Mouse (Mus musculus) embryo, embryonic 9.5 days (tissue): Measurements from ENCODE around the gene Ntn4.

Source experiments
- DNase-seq: peaks from one replicate; pipeline ENCODE4 v3.0.0-alpha.2; 2017; ENCODE audit errors: extremely low spot score

The Ntn4 gene

DNA sequence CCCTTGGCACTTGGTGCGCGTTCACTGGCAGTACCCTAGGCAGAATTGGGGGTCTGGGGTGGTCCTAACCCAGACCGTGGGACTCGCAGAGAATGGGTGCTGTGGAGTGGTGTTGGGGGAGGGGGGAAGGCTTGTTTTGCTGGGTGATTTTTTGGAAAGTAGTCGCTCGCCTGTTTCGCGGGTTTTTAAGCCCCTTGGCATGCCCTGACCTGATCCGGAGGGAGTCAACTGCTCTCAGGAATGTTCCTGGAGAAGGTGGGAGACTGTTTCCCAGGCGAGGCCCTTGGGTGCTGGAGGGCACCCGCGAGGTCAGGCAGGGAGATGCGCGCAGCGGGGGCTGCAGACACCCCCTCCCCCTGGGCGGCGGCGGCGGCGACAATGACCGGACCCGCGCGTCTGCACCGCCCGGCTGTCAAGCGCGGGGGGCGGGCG is at the start of gene Ntn4:
TSS of gene Ntn4 (plus strand) at position 161 of the 432 bp plus-strand sequence.
- DNase-seq = no peak

- DNase-seq = no peak
Measured at GRCm38 (mm10) chr10:93592456-93592855, 48.0 kb upstream of the Ntn4 start.

DNA sequence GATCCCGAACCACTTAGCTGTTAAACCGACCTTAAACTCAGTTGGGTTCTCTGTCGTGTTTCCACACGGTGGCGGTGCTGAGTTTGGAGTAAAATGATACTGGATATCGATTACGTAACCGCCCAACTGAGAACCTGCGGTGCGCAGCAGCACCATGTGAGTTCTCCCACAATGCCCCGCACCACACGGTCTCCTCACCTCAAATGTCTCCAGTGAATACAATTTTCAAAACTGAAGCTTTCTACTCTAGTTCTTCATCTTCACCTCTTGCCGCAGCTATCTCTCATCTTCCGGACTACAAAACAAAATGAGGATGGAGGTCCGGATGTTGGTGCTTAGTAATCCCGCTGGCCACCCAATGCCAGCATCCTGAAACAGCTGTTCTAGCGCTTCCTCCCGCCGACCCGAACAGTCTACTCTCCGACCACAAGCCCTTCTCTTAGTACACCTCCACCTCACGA is 46.4 kb upstream of the Ntn4 start:
- peak; percentile 80 for DNase-seq

DNA sequence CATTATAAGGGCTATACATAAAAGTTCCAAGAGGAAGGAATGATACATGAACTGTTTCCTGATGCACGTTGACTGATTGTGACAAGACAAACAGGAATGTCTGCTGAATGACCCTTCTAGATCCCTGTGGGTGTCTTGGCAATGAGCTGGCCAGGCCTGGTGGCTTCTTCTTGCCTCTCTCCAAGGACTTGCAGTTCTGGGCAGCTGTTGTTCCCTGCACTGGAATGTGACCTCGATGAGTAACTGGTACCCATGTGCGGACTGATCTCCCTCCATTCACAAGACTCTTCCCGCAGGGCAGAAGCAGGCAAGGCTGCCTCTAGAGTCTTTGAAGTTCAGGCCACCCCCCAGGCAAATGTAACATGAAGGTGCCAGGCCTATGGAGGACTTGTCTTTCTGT is 44.6 kb upstream of the Ntn4 start:
- DNase-seq = no peak

GRCm38 (mm10) chr10:93596641-93597040 is 43.8 kb upstream of the Ntn4 start:
- no peak for DNase-seq

GRCm38 (mm10) chr10:93602309-93602708 is 38.2 kb upstream of the Ntn4 start:
- no peak for DNase-seq

DNA sequence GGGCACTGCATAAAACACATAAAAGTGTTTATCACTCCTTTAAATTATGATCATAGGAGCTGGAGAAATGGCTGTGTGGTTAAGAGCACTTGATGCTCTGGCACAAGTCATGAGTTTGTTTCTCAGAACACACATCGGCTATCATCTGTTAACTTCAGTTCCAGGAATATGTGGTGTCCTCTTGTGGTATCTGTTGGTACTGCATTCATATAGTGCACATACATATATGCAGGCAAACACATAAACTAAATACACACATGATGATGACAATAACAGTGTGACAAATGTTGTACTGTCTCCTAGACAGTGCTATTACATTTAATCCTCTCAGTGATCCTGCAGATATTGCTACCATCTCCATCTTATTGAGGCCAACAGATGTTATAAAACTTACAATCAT is 37.2 kb upstream of the Ntn4 start:
- DNase-seq = no peak

- DNase-seq = no peak
Measured at GRCm38 (mm10) chr10:93606326-93606725, 34.2 kb upstream of the Ntn4 start.

GRCm38 (mm10) chr10:93608051-93608450 is 32.4 kb upstream of the Ntn4 start:
- DNase-seq = peak; percentile 19

DNA sequence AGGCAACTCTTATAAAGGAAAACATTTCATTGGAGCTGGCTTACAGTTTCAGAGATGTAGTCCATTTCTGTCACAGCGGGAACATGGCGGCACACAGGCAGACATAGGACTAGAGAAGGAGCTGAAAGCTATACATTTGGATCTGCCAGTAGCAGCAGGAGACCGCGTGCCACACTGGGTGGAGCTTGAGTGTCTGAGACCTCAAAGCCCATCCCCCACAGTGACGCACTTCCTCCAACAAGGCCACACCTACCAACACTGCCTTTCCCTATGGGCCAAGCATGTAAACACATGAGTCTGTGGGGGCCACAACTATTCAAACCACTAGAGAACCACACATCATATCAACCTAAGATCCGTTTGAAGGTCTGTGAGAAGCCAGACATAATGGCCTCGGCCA is 31.2 kb upstream of the Ntn4 start:
- no peak for DNase-seq

DNA sequence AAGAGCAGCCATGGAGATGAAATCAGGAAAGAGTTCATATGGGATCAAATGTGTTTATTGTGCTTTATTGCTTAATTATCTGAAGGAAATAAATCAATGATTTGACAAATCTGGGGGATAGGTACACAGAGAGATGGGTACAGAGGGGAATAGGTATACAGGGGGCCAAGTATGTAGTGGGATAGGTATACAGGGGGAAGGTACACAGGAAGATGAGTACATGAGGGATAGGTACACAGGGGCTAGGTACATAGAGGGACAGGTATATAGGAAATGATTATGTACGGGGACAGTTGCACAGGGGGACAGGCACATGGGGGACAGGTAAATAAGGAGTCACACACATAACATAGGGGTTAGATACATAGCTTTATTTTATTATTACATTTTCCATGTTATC is 29.6 kb upstream of the Ntn4 start:
- no peak for DNase-seq

- no peak for DNase-seq
Measured at GRCm38 (mm10) chr10:93611419-93612007, 29.0 kb upstream of the Ntn4 start.

DNA sequence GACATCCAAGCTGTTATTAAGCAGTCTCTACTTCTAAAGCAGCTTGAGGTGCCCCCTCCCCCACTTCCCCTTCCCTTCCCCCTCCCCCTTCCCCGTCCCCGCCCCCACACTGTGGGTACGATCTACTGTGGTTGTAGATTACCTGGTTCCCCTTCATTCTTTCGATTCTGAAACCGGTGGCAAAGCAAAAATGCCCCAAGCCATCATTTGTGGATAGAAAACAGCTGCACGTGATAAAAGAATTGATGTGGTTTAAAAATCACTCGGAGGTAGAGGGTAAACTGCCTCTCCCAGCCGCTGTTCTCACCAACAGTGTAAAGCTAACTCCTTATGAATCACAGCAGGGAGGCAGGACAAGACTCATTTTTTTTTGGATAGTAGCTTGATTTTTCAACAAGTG is 25.6 kb upstream of the Ntn4 start:
- DNase-seq = no peak

DNA sequence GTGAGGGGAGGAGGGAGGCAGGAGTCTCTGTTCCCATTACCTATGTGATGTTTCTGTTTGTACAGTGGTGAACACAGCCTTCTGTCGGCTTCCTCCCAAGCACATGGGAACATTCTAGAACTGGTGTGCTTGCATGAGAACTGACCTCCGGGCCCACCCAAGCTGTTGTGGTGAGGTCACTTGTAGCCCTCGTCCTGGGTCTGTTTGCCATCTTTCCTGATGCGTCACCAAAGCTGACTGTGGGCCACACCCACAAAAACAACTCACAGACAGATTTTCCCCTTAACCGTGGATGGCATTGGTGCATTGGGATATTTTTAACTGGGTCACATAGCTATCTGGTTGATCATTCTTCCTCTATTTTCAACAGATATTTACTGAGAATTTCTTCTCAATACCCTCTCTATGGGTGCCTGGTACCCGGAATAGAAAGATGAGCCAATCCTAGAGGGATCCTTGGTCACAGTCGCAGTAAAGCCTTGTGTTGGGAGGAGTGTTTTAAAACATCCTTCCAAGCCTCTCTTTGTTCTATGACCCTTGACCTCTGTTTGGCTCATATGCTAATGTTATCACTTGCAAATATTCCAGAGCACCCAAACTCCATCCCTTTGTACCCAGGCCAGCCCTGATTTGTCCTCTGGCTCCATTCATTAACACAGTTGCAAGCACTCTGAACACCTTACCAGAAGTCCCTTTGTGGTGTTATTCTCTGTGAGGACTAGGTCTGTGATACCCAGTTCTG is 19.9 kb upstream of the Ntn4 start:
- DNase-seq = no peak

DNA sequence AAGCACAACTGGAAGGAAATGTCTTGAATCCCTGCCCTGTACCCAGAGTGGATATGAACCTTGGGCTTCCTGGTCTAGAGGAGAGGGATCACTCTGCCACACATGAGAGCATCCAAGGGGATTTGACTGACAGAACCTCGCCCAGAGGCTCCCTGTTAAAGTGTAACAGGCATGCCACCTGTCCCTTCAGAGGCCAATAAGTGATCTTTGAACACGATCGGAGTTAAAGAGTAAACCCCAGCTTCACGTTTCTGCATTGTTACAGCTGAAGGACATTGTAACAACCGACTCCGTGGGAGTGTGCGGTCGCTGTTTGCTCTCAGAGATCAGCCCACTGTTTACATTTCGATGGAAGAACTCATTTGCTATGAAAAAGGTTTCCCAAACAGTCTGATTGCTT is 16.8 kb upstream of the Ntn4 start:
- no peak for DNase-seq

DNA sequence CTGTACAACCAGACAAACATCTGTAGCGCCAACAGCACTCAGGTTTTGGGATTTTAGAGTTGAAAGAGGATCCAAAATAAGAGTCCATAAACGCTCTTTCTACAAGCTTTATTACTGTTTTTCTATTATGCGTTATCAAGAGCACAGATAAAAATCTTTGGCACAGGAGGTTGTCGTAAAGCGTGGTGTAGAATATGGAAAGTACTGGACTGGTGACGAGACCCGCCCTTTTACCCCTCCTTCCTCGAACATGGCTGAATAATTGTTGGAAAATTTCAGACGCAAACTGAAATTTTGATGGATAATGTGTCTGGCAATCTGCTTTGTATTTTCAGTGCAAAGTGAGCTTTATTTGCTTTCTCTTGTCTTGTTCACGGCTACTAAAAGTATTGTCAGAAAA is 16.3 kb upstream of the Ntn4 start:
- DNase-seq = no peak

GRCm38 (mm10) chr10:93630310-93630709 is 10.2 kb upstream of the Ntn4 start:
- DNase-seq = no peak

GRCm38 (mm10) chr10:93632086-93632485 is 8.4 kb upstream of the Ntn4 start:
- no peak for DNase-seq

DNA sequence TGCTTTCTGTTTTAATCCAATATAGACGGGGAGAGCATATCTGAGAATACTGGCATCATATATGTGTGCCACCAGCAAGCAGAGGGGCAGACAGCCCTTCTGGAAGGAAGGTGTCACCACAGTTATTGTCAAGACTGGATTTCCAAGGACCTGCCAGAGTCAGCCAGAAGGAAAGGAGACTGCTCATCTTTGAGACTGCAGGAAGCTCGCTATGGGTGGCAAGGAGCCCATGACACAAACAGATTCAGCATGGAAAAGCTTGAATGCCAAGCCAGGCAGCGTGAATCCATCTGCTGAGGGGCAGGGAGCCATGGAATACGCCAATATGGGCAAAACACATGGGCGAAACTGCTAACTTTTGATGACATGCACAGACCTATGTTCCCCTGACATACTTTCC is 6.9 kb upstream of the Ntn4 start:
- no peak for DNase-seq

GRCm38 (mm10) chr10:93633971-93634370 is 6.5 kb upstream of the Ntn4 start:
- no peak for DNase-seq

DNA sequence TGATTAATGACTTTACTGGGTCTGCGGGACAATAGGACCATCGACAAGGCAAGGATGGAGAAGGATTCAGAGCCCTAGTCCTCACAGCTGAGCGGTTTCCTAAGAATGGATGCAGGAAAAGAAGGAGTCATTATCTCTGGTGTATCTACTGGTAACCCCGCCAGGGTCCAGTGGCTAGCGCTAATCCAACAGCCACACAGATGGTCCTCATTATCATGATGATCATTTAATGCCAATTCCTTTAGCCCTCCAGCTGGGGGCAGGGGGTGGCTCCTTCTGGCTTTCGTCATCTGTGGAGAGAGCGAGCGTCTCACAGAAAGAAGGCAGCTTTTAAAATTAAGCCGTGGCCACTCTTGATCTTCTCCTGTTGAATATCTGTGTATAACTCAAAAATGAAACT is 4.5 kb upstream of the Ntn4 start:
- peak; percentile 36 for DNase-seq

- peak; percentile 73 for DNase-seq
Measured at GRCm38 (mm10) chr10:93640953-93641820, 706 bp downstream of the Ntn4 start.
